ENCODE assay signal across 25 mouse cellular contexts in the genomic region with DNA sequence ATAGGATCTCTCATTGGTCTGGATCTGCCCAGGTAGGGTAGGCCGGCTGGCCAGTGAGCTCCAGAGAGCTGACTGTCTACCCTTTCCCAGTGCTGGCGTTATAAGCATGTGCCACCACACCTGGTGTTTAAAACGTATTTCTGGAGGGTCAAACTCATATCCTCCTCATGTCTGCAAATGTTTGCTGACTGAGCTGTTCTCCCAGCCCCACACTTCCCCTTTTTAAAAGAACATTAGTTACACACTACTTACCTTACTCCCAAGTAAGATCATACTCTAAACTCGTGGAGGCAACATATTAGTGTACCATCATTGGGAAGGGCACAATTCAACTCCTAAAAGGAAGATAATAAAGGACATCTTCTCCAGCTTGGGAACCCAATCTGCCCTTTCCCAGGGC.
DNase-seq lines count a peak whose midpoint lies in the region; ATAC-seq and TF ChIP-seq lines count a peak whose summit lies in the region.
"Had no signal": no experiment of that assay in that cellular context is flagged by ENCODE, and none has a peak within 500 bp of the region (broad histone marks: within the 10 kb centered on the region; RNA-seq: fewer than 3 reads in every experiment).

No protein-coding gene starts in this region.

- no peak for TF ChIP-seq RAD21 in CH12.LX (IDR thresholded peaks at IDR 0.05; ENCODE audit: low read depth, low read length)

- no peak; the same call in 1 of the 2 replicates for TF ChIP-seq EP300 in CH12.LX (IDR thresholded peaks at IDR 0.05; ENCODE audit: low read length)

- no peaks in the 10 kb centered on the region for H3K9me3 ChIP-seq in CH12.LX (replicated peaks; ENCODE audit: low read length)
- H3K9me3 ChIP-seq: embryonic facial prominence, embryonic 15.5 days; forebrain, embryonic 10.5 days; heart, embryonic 15.5 days; hindbrain, embryonic 10.5 days had no signal

- in situ Hi-C loops in CH12.LX (cut with MboI; ENCODE audit: low pct_ligation_motif_present, low pct_unique_long_range_greater_than_20kb, low sequenced_read_pairs), result loop anchor here (10.0 to 25.0 kb wide), 2 partner anchors 51 to 214 kb away; no protein-coding TSS in a partner anchor

- dilution Hi-C loops in CH12.LX (cut with MboI; ENCODE audit: extremely low pct_ligation_motif_present, extremely low pct_unique_long_range_greater_than_20kb, low sequenced_read_pairs), result no loop called here

- TF ChIP-seq POLR2A in CH12.LX (IDR thresholded peaks at IDR 0.05; ENCODE audit: low read depth, low read length), result no peak

- peaks cover 28 to 54% of the 10 kb centered on the region in 2 experiments for H3K4me1 ChIP-seq in CH12.LX (ENCODE audit: control insufficient read depth in 1 of 2, insufficient read depth in 2 of 2)
- H3K4me1 ChIP-seq: embryonic facial prominence, embryonic 15.5 days had no signal

- H3K27ac ChIP-seq in CH12.LX (ENCODE audit: insufficient read depth, low read depth), result no peak overlapping the region
- H3K27ac ChIP-seq: embryonic facial prominence, embryonic 15.5 days; forebrain, embryonic 10.5 days; heart, adult 2 months; heart, embryonic 15.5 days; hindbrain, embryonic 10.5 days; hindbrain, embryonic 14.5 days had no signal

- H3K79me2 ChIP-seq in CH12.LX (replicated peaks; ENCODE audit: control insufficient read depth, extremely low read depth, insufficient read depth, poor library complexity, severe bottlenecking), result no peaks in the 10 kb centered on the region

- no peak overlapping the region for H3K9ac ChIP-seq in CH12.LX (ENCODE audit: insufficient read depth, low read depth)
- H3K9ac ChIP-seq: embryonic facial prominence, embryonic 15.5 days; heart, embryonic 15.5 days; hindbrain, embryonic 14.5 days had no signal

- TF ChIP-seq CTCF in CH12.LX (conservative IDR thresholded peaks at IDR 0.05 in 1 of 2, IDR thresholded peaks at IDR 0.05 in 1 of 2; ENCODE audit: low read depth in 2 of 2, low read length in 2 of 2), result no peak

- H3K27me3 ChIP-seq in CH12.LX (replicated peaks), result peaks cover 15% of the 10 kb centered on the region
- H3K27me3 ChIP-seq in splenic B cell, adult 2 months (ENCODE audit: control insufficient read depth, insufficient read depth, low read length, poor library complexity, severe bottlenecking), result no peaks in the 10 kb centered on the region
- H3K27me3 ChIP-seq: embryonic facial prominence, embryonic 15.5 days; Patski had no signal

- H3K4me2 ChIP-seq in CH12.LX (ENCODE audit: insufficient read depth, low read depth, poor library complexity, severe bottlenecking), result no peak overlapping the region
- H3K4me2 ChIP-seq: embryonic facial prominence, embryonic 15.5 days; heart, embryonic 11.5 days; heart, embryonic 15.5 days; hindbrain, embryonic 14.5 days had no signal

- peak; percentile 34 to 55; a peak in 1 of 4 replicates for ATAC-seq in hematopoietic stem cell, adult 5-6 weeks (replicated peaks in 1 of 2; ENCODE audit: insufficient read depth in 1 of 2, low FRiP score in 2 of 2, low TSS enrichment in 1 of 2, low read depth in 1 of 2, poor library complexity in 2 of 2, severe bottlenecking in 2 of 2)
- ATAC-seq: activated CD4-positive, CD25-positive, alpha-beta regulatory T cell, adult 4 months; CD4-positive, CD25-positive, alpha-beta regulatory T cell, adult 4 months; forebrain, embryonic 14.5 days; Patski had no signal

- H3K36me3 ChIP-seq in CH12.LX (replicated peaks in 1 of 2; ENCODE audit: control insufficient read depth in 1 of 2, insufficient read depth in 1 of 2, low read length in 1 of 2), result no peaks in the 10 kb centered on the region
- no peaks in the 10 kb centered on the region for H3K36me3 ChIP-seq in splenic B cell, adult 2 months (ENCODE audit: control insufficient read depth, insufficient read depth, low read length, poor library complexity, severe bottlenecking)
- H3K36me3 ChIP-seq: embryonic facial prominence, embryonic 15.5 days; forebrain, embryonic 10.5 days; heart, embryonic 15.5 days; hindbrain, embryonic 10.5 days had no signal

- DNase-seq in A20 (ENCODE audit: low read depth, low spot score), result peak; percentile 77
- peak; percentile 44 for DNase-seq in CH12.LX (ENCODE audit: extremely low read depth)
- DNase-seq in splenic B cell, adult 2 months (ENCODE audit: low read depth, low spot score), result peak; percentile 52
- DNase-seq in left cerebral cortex, adult 11 months (ENCODE audit: low spot score), result no peak
- no peak for DNase-seq in cerebellum, adult 18-20 months
- DNase-seq: adrenal gland, adult 2 months; adrenal gland, postnatal 25 days; B cell, adult 2 months; cerebellum, adult 2 months; cerebellum, postnatal 10 days; embryo, embryonic 11 days; heart, adult 2 months; heart, postnatal 14 days had no signal

- H3K4me3 ChIP-seq in CH12.LX (replicated peaks in 1 of 3; ENCODE audit: low read depth in 2 of 3, low read length in 2 of 3, poor library complexity in 1 of 3), result no peak overlapping the region
- H3K4me3 ChIP-seq: embryonic facial prominence, embryonic 15.5 days; erythroblast, embryonic 14.5 days; forebrain, embryonic 10.5 days; heart, adult 2 months; heart, embryonic 15.5 days; hindbrain, embryonic 10.5 days had no signal

TF ChIP-seq in CH12.LX, 34 proteins besides CTCF, POLR2A, EP300 and RAD21:
- no peak for TF ChIP-seq NRF1 (IDR thresholded peaks at IDR 0.05; ENCODE audit: low read depth, low read length)
- peak; percentile 85 for TF ChIP-seq MAFK (IDR thresholded peaks at IDR 0.05; ENCODE audit: insufficient replicate concordance, low read length)
- TF ChIP-seq IRF4 (IDR thresholded peaks at IDR 0.05; ENCODE audit: low read depth, low read length), result peak; percentile 7; the same call in 1 of the 2 replicates
TF ChIP-seq in CH12.LX: peak in this region for 2.

Comparison
In these comparisons a context has a peak if more than half of its experiments do, and no peak if none do; other contexts are left out.
1. DNase-seq: peak in A20 (single experiment), CH12.LX (single experiment) and splenic B cell, adult 2 months (single experiment); none in left cerebral cortex, adult 11 months (single experiment) and cerebellum, adult 18-20 months (0 of 2).